In genomic region chr5:118737548-118737947, GRCm38 (mm10) we compare ENCODE assay signal across 8 mouse cellular contexts.
DNase-seq lines count a peak whose midpoint lies in the region; ATAC-seq and TF ChIP-seq lines count a peak whose summit lies in the region.

No protein-coding gene starts in this region.

- H3K4me2 ChIP-seq in midbrain, postnatal 0 days (ENCODE audit: low read depth, low read length, poor library complexity, severe bottlenecking) = no peak overlapping the region

- ATAC-seq in midbrain, postnatal 0 days (ENCODE audit: low FRiP score) = no peak

- H3K27ac ChIP-seq in left cerebral cortex, adult 2 months = no peak overlapping the region
- no peak overlapping the region for H3K27ac ChIP-seq in ES-E14 (ENCODE audit: insufficient read depth, low read depth, low read length, poor library complexity, severe bottlenecking)
- no peak overlapping the region for H3K27ac ChIP-seq in layer of hippocampus, adult 2 months
- H3K27ac ChIP-seq in midbrain, postnatal 0 days (ENCODE audit: low read depth, low read length) = no peak overlapping the region

- intact Hi-C loops in left cerebral cortex, adult 2 months (cut with DNase I) = loop anchor here (2.0 kb wide), 3 partner anchors 143 to 469 kb away; no protein-coding TSS in a partner anchor

- H3K9me3 ChIP-seq in ES-E14 (ENCODE audit: control insufficient read depth, insufficient read depth, low read depth, low read length) = no peaks in the 10 kb centered on the region
- peaks cover 5% of the 10 kb centered on the region; the same call in 1 of the 2 replicates for H3K9me3 ChIP-seq in midbrain, postnatal 0 days (ENCODE audit: low read length)

- no peak overlapping the region for H3K9ac ChIP-seq in ES-E14 (ENCODE audit: insufficient read depth, low read depth, low read length, poor library complexity, severe bottlenecking)
- H3K9ac ChIP-seq in midbrain, postnatal 0 days (replicated peaks; ENCODE audit: low read length, poor library complexity, severe bottlenecking) = no peak overlapping the region

- H3K36me3 ChIP-seq in ES-E14 (ENCODE audit: control insufficient read depth, insufficient read depth, low read length, poor library complexity, severe bottlenecking) = peaks cover 58% of the 10 kb centered on the region
- H3K36me3 ChIP-seq in midbrain, postnatal 0 days (ENCODE audit: insufficient read depth, low read length) = peaks cover 53% of the 10 kb centered on the region

- TF ChIP-seq CTCF in left cerebral cortex, adult 2 months (IDR thresholded peaks at IDR 0.05) = peak; percentile 91
- peak; percentile 96 for TF ChIP-seq CTCF in layer of hippocampus, adult 2 months (conservative IDR thresholded peaks at IDR 0.05)
- peak; percentile 93 for TF ChIP-seq CTCF in midbrain, postnatal 0 days (IDR thresholded peaks at IDR 0.05)

- no peaks in the 10 kb centered on the region; a peak in 1 of 4 replicates for H3K4me1 ChIP-seq in ES-E14 (ENCODE audit: control insufficient read depth in 2 of 2, insufficient read depth in 2 of 2, low read length in 2 of 2, poor library complexity in 1 of 2)
- no peaks in the 10 kb centered on the region for H3K4me1 ChIP-seq in midbrain, postnatal 0 days (ENCODE audit: insufficient read depth, low read length)

- H3K27me3 ChIP-seq in midbrain, postnatal 0 days (ENCODE audit: insufficient read depth, low read length) = no peaks in the 10 kb centered on the region

- H3K4me3 ChIP-seq in left cerebral cortex, adult 2 months = no peak overlapping the region
- H3K4me3 ChIP-seq in ES-E14 (ENCODE audit: insufficient read depth in 1 of 2, low read depth in 1 of 2, low read length in 2 of 2, poor library complexity in 1 of 2, severe bottlenecking in 1 of 2) = no peak overlapping the region
- H3K4me3 ChIP-seq in layer of hippocampus, adult 2 months = no peak overlapping the region
- no peak overlapping the region for H3K4me3 ChIP-seq in midbrain, postnatal 0 days (ENCODE audit: low read depth, low read length)

- DNase-seq in left cerebral cortex, adult 2 months (ENCODE audit: extremely low spot score in 1 of 2, low spot score in 2 of 2) = peak in 1 of 2 experiments; percentile 60
- no peak for DNase-seq in left cerebral cortex, adult 11 months (ENCODE audit: low spot score)
- no peak for DNase-seq in ES-E14 (ENCODE audit: low read depth, low spot score)
- DNase-seq in c-Kit-negative CD71-positive TER-119-positive erythroid progenitor cells, embryonic 14.5 days (ENCODE audit: low read depth, low spot score) = peak; percentile 39
- DNase-seq in forelimb bud, embryonic 11.5 days (ENCODE audit: low read depth, low spot score) = peak; percentile 54
- DNase-seq in layer of hippocampus, adult 2 months (ENCODE audit: low spot score in 2 of 2) = peak; percentile 39 to 68
- DNase-seq in midbrain, postnatal 0 days (ENCODE audit: low spot score) = peak; percentile 82
- DNase-seq in thymus, postnatal 36 days = peak; percentile 55 to 66

- in situ Hi-C loops in ES-E14 (cut with MboI; ENCODE audit: low sequenced_read_pairs in 2 of 2, unreplicated experiment in 2 of 2) = no loop called here

- 42% methylated on average over 1 of the region's 1 CpGs for WGBS in midbrain, postnatal 0 days

TF ChIP-seq in ES-E14, 5 proteins besides CTCF, POLR2A, EP300 and RAD21:
- no peak for TF ChIP-seq HCFC1 (IDR thresholded peaks at IDR 0.05; ENCODE audit: borderline replicate concordance, insufficient read depth, low read length)
- 0 out of 2 replicates have a peak, but pooled peaks have one; percentile 26 for TF ChIP-seq ZC3H11A (IDR thresholded peaks at IDR 0.05; ENCODE audit: borderline replicate concordance, low read depth, low read length)
- no peak for TF ChIP-seq MAFK (IDR thresholded peaks at IDR 0.05; ENCODE audit: insufficient read depth, low read depth, low read length)

Comparison
In these comparisons a context has a peak if more than half of its experiments do, and no peak if none do; other contexts are left out.
1. DNase-seq: peak in c-Kit-negative CD71-positive TER-119-positive erythroid progenitor cells, embryonic 14.5 days (single experiment), forelimb bud, embryonic 11.5 days (single experiment), layer of hippocampus, adult 2 months (2 of 2), midbrain, postnatal 0 days (single experiment) and thymus, postnatal 36 days (2 of 2); none in left cerebral cortex, adult 11 months (single experiment) and ES-E14 (single experiment).
2. Peak in every context shown above with its lines, with median percentiles within 50 percentile points of each other: CTCF ChIP-seq.